Mouse (Mus musculus) lung, postnatal 0 days (tissue): ENCODE results near the gene Mtmr14. TPM values are rescaled to one million over a fixed set of nuclear protein-coding genes. Genes with fewer than 3 reads are reported as not detected.

Experiments
- ATAC-seq: fragments of 200-750 bp; cut with Nextera tagmentation; 2 replicates; pipeline ENCODE4 v1.8.0; 2017; ENCODE audit warnings: moderate library complexity
- DNase-seq: peaks from one replicate; pipeline ENCODE4 v3.0.0-alpha.2; 2016; ENCODE audit warnings: low spot score
- H3K27ac ChIP-seq: fragments of 300-500 bp; sonication (generic); 2 replicates; pipeline ENCODE4 v1.5.1; 2014; ENCODE audit warnings: antibody characterized with exemption, mild to moderate bottlenecking, low read length, mixed read lengths
- H3K27me3 ChIP-seq: fragments of 300-500 bp; sonication (generic); replicated peaks from 2 replicates; pipeline ENCODE4 v1.6.1; 2014; ENCODE audit warnings: low read length, mixed read lengths; ENCODE audit not compliant: insufficient read depth
- H3K36me3 ChIP-seq: fragments of 300-500 bp; sonication (generic); 2 replicates; pipeline ENCODE4 v1.6.1; 2014; ENCODE audit warnings: low read length, mixed read lengths; ENCODE audit not compliant: insufficient read depth
- H3K4me1 ChIP-seq: fragments of 300-500 bp; sonication (generic); 2 replicates; pipeline ENCODE4 v1.6.1; 2014; ENCODE audit warnings: antibody characterized with exemption, low read depth, low read length, mixed read lengths; ENCODE audit not compliant: insufficient read depth
- H3K4me2 ChIP-seq: fragments of 300-500 bp; sonication (generic); replicated peaks from 2 replicates; pipeline ENCODE4 v1.6.1; 2014; ENCODE audit warnings: low read depth, mild to moderate bottlenecking, low read length, moderate library complexity, mixed read lengths
- H3K4me3 ChIP-seq: fragments of 300-500 bp; sonication (generic); 2 replicates; pipeline ENCODE4 v1.5.1; 2014; ENCODE audit warnings: low read depth, low read length
- H3K9ac ChIP-seq: fragments of 300-500 bp; sonication (generic); replicated peaks from 2 replicates; pipeline ENCODE4 v1.6.1; 2014; ENCODE audit warnings: low read depth, mild to moderate bottlenecking
- H3K9me3 ChIP-seq: fragments of 300-500 bp; sonication (generic); 2 replicates; pipeline ENCODE4 v1.6.1; 2016; ENCODE audit warnings: low read length, mixed read lengths
- CTCF ChIP-seq: IDR thresholded peaks from 2 replicates; pipeline ENCODE4 v1.5.1; 2016; ENCODE audit warnings: antibody characterized with exemption, mild to moderate bottlenecking
- EP300 ChIP-seq: IDR thresholded peaks from 2 replicates; pipeline ENCODE4 v1.6.1; 2016; ENCODE audit warnings: antibody characterized with exemption, mild to moderate bottlenecking, control low read depth
- WGBS: fragments of 180-500 bp; shearing (Covaris S2); extraction: QIAGEN DNeasy Blood & Tissue Kit; methylation state at CpG from one replicate; pipeline ENCODE4 v1.1.7; 2014; 5-methylcytosine and 5-hydroxymethylcytosine counted together
- polyA plus RNA-seq: library from polyadenylated mRNA; unstranded; fragments of >200 nt; fragmentation: Nextera tagmentation; extraction: Ambion mirVana; gene quantifications from 2 replicates; pipeline ENCODE4 v1.2.1, GENCODE M21; 2015

The Mtmr14 gene
- polyA plus RNA-seq, 1 experiment from 2014 or later: 27.4 TPM

DNA sequence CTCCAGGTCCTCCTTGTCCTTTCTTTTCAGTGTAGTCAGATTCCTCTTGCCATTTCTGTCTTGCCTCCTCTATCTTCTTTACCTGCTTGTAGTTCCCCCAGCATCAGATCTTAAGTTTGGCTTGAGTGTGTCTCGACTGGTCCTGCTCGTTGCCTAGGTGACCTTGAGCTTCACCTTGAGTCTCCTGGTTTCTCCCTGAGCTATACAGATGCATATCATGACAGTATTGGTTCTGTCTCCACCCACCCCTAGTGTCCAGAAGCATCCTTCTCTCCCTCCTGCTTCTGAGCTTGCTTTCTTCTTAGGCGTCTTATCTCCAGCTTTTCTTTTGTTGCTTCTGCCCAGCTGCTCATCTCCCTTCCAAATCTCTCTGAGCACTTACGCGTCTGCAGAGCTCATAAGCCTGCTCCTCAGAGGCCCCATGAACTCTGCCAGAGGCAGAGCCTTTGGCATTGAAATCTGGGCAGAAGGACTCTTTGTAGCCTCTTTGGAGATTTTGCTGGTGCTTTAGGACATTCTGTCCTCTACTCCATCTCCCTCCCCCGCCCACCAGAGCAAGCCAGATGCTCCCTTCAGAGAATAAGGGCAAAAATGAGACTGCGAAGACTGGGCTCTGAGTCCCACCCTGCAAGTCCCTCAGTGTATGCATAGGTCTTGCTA is 29.5 kb downstream of the Mtmr14 start:
- 85% methylated on average over 7 of the region's 7 CpGs for WGBS
- no peak for DNase-seq
- no peak for ATAC-seq
- Histone ChIP-seq H3K4me3 (no peak overlapping the region), H3K36me3 (peaks cover 77% of the 10 kb centered on the region), H3K27ac (no peak overlapping the region), H3K9me3 (no peaks in the 10 kb centered on the region), H3K4me2 (no peak overlapping the region), H3K4me1 (no peaks in the 10 kb centered on the region), H3K9ac (no peak overlapping the region), H3K27me3 (no peaks in the 10 kb centered on the region)
- TF ChIP-seq EP300 (no peak), CTCF (no peak)

DNA sequence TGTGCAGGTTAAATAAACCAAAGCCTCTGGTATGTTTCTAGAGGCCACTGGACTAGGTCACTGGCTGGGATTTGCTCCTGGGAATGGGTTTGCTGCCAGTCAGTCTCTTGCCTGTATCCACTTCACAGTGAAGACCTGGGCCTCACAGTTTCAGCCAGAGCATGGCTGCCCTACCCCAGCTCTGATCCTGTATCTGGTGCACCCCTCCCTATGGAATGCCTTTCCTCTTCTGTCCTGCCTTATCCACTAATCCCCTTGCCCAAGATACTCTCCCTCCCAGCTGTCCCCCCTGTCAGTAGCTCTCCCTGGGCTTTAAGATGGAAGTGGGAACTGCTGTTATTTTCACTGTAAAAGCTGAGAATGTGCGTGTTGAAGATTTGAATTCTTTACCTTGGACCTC is 30.3 kb downstream of the Mtmr14 start:
- H3K4me2 ChIP-seq: no peak overlapping the region
- no peak overlapping the region for H3K4me3 ChIP-seq
- ATAC-seq (no peak), DNase-seq (no peak)
- no peaks in the 10 kb centered on the region for H3K27me3 ChIP-seq
- H3K9ac ChIP-seq: no peak overlapping the region
- H3K9me3 ChIP-seq: no peaks in the 10 kb centered on the region
- TF ChIP-seq CTCF (no peak), EP300 (no peak)
- H3K27ac ChIP-seq: no peak overlapping the region
- no peaks in the 10 kb centered on the region for H3K4me1 ChIP-seq
- H3K36me3 ChIP-seq: peaks cover 71% of the 10 kb centered on the region
- 88% methylated on average over 1 of the region's 1 CpGs for WGBS

DNA sequence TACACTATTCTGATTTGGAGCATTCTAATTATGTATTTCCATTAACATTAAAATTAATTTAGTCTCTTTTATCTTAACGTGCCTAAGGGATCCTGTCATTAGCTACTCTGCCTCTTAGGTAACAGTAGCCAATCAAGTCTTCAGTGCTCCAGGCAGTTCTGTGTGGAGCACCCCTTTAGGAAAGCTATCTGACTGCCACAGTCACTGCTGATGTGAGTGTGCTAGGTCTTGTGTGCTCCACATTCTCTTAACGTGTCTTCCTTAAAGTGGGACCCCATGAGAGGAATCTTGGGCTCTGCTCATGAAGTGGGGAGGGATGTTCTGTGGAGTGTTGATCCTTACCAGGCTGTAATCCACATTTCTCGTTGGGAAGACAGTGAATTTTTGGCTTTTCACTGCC is 34.7 kb downstream of the Mtmr14 start:
- no peak for DNase-seq
- Histone ChIP-seq H3K27me3 (no peaks in the 10 kb centered on the region), H3K9me3 (no peaks in the 10 kb centered on the region), H3K36me3 (peaks cover 53% of the 10 kb centered on the region), H3K4me2 (no peak overlapping the region), H3K4me3 (no peak overlapping the region), H3K9ac (no peak overlapping the region), H3K27ac (no peak overlapping the region), H3K4me1 (no peaks in the 10 kb centered on the region)
- no peak for ATAC-seq
- 82% methylated on average over 3 of the region's 3 CpGs for WGBS
- TF ChIP-seq EP300 (no peak), CTCF (no peak)

DNA sequence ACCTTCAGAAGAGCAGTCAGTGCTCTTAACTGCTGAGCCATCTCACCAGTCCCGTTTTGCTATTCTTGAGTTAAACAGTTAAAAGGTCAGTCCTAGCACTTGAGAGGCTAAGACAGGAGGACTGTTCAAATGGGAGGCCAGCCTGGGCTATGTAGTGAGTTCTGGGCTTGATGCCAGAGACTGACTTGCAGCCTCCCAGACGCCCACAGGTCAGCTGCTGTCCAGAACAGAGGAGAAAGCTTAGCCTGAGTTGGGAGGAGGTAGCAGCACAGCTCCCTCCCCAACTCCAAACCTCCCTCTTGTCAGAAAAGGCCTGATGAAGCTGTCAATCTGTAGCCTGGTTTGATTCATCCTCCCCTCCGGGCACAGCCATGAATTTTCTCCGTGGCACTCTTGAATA is 39.2 kb downstream of the Mtmr14 start:
- TF ChIP-seq CTCF: no peak
- no peak for TF ChIP-seq EP300
- H3K9ac ChIP-seq: no peak overlapping the region
- H3K4me1 ChIP-seq: no peaks in the 10 kb centered on the region
- ATAC-seq: no peak
- no peak overlapping the region for H3K4me3 ChIP-seq
- WGBS: 58% methylated on average over 4 of the region's 4 CpGs
- no peak overlapping the region for H3K27ac ChIP-seq
- H3K9me3 ChIP-seq: no peaks in the 10 kb centered on the region
- no peak for DNase-seq
- H3K4me2 ChIP-seq: no peak overlapping the region
- peaks cover 2% of the 10 kb centered on the region; the same call in 1 of the 2 replicates for H3K27me3 ChIP-seq
- H3K36me3 ChIP-seq: peaks cover 23% of the 10 kb centered on the region; the same call in 1 of the 2 replicates

- peaks cover 17% of the 10 kb centered on the region for H3K27me3 ChIP-seq
- DNase-seq (no peak), ATAC-seq (no peak)
- H3K36me3 ChIP-seq: peaks cover 12% of the 10 kb centered on the region; the same call in 1 of the 2 replicates
- 69% methylated on average over 6 of the region's 6 CpGs for WGBS
- no peak overlapping the region for H3K9ac ChIP-seq
- TF ChIP-seq EP300 (no peak), CTCF (no peak)
- H3K4me1 ChIP-seq: no peaks in the 10 kb centered on the region
- no peaks in the 10 kb centered on the region for H3K9me3 ChIP-seq
- no peak overlapping the region for H3K27ac ChIP-seq
- H3K4me3 ChIP-seq: no peak overlapping the region
- H3K4me2 ChIP-seq: no peak overlapping the region
Observed at GRCm38 (mm10) chr6:113281676-113282075, 44.0 kb downstream of the Mtmr14 start.

- ATAC-seq (peak; percentile 19; the same call in 1 of the 2 replicates), DNase-seq (peak; percentile 30)
- H3K27ac ChIP-seq: no peak within 1 kb of the TSS
- peaks cover 8% of the 10 kb centered on the region; the same call in 1 of the 2 replicates for H3K36me3 ChIP-seq
- H3K27me3 ChIP-seq: peaks cover 17% of the 10 kb centered on the region
- TF ChIP-seq EP300 (no peak), CTCF (no peak)
- H3K4me1 ChIP-seq: no peaks in the 10 kb centered on the region
- H3K9ac ChIP-seq: no peak within 1 kb of the TSS
- H3K9me3 ChIP-seq: no peaks in the 10 kb centered on the region
- WGBS: 2% methylated on average over 36 of the region's 37 CpGs
- peak within 1 kb of the TSS; percentile 23 for H3K4me2 ChIP-seq
- no peak within 1 kb of the TSS for H3K4me3 ChIP-seq
Observed at GRCm38 (mm10) chr6:113282101-113282802, 44.6 kb downstream of the Mtmr14 start, which contains the start of gene Cpne9. TSS of gene Cpne9 (plus strand) at chr6:113282307.
